Mouse (Mus musculus) small intestine, adult 2 months (tissue): ENCODE data around the gene St7.

Source experiments
- CTCF ChIP-seq: fragments of 200-500 bp; IDR thresholded peaks from 2 replicates; pipeline ENCODE4 v1.5.1; 2012; ENCODE audit warnings: low read depth, mild to moderate bottlenecking, control low read depth, inconsistent platforms, low read length, moderate library complexity, mixed read lengths; ENCODE audit not compliant: insufficient replicate concordance, insufficient read length; ENCODE audit errors: extremely low read depth
- POLR2A ChIP-seq: fragments of 200-500 bp; IDR thresholded peaks from 2 replicates; pipeline ENCODE4 v1.6.1; 2012; ENCODE audit warnings: low read depth, mild to moderate bottlenecking, control low read depth, inconsistent platforms, low read length, moderate library complexity

- no peak for TF ChIP-seq POLR2A
- no peak for TF ChIP-seq CTCF
Observed at GRCm38 (mm10) chr6:17770645-17771345, 78.1 kb downstream of the St7 start.
